Mouse (Mus musculus) layer of hippocampus, adult 2 months (tissue): Measurements from ENCODE around the gene Ces1a. TPM values are rescaled to one million over a fixed set of nuclear protein-coding genes. Genes with fewer than 3 reads are reported as not detected.
A peak's percentile ranks its signal among the peaks of the same experiment; 100 is the strongest.

ENCODE experiments used
- DNase-seq, 2 experiments: peaks; one replicate each; pipeline ENCODE4 v3.0.0; 2022; ENCODE audit warnings: low spot score in 2 of 2
- H3K27ac ChIP-seq: fragments of 200-600 bp; 2 replicates; pipeline ENCODE4 v1.8.1; 2022
- H3K4me3 ChIP-seq: fragments of 200-600 bp; 2 replicates; pipeline ENCODE4 v1.8.1; 2022; ENCODE audit warnings: mild to moderate bottlenecking
- CTCF ChIP-seq: fragments of 200-600 bp; conservative IDR thresholded peaks from 2 replicates; pipeline ENCODE4 v1.8.1; 2022; ENCODE audit warnings: antibody characterized with exemption, mild to moderate bottlenecking, moderate library complexity
- total RNA-seq, 2 experiments: library from RNA; stranded (reverse); gene quantifications; 2 replicates each; pipeline ENCODE4 v1.2.3; 2021

The Ces1a gene
- total RNA-seq, 2 experiments from 2014 or later: not detected

GRCm38 (mm10) chr8:93040776-93041567 lies 7.0 kb downstream of the Ces1a start:
- Histone ChIP-seq H3K27ac (no peak overlapping the region), H3K4me3 (no peak overlapping the region)
- no peak for DNase-seq
- TF ChIP-seq CTCF: no peak

- TF ChIP-seq CTCF: no peak
- peak in 1 of 2 experiments; percentile 26 for DNase-seq
- no peak overlapping the region for H3K4me3 ChIP-seq
Observed at GRCm38 (mm10) chr8:93040256-93040655, 7.7 kb downstream of the Ces1a start.

GRCm38 (mm10) chr8:93038831-93039230 lies 9.2 kb downstream of the Ces1a start:
- DNase-seq: no peak
- Histone ChIP-seq H3K4me3 (no peak overlapping the region), H3K27ac (no peak overlapping the region)
- TF ChIP-seq CTCF: no peak

More at GRCm38 (mm10) chr8:93040256-93040655, 7.7 kb downstream of the Ces1a start:
- no peak overlapping the region for H3K27ac ChIP-seq

GRCm38 (mm10) chr8:93030664-93031063 lies 17.3 kb downstream of the Ces1a start:
- H3K27ac ChIP-seq: no peak overlapping the region
- TF ChIP-seq CTCF: no peak
- DNase-seq: no peak
- no peak overlapping the region for H3K4me3 ChIP-seq

GRCm38 (mm10) chr8:93021738-93022137 lies 26.3 kb downstream of the Ces1a start:
- 0 out of 2 replicates have a peak, but pooled peaks have one; percentile 12 for TF ChIP-seq CTCF
- DNase-seq: no peak
- no peak overlapping the region for H3K27ac ChIP-seq
- H3K4me3 ChIP-seq: no peak overlapping the region

GRCm38 (mm10) chr8:93014300-93014699 lies 33.7 kb downstream of the Ces1a start:
- no peak for TF ChIP-seq CTCF
- Histone ChIP-seq H3K4me3 (no peak overlapping the region), H3K27ac (no peak overlapping the region)
- DNase-seq: no peak

- H3K4me3 ChIP-seq: no peak overlapping the region
- no peak for DNase-seq
- H3K27ac ChIP-seq: no peak overlapping the region
- TF ChIP-seq CTCF: peak; percentile 28; the same call in 1 of the 2 replicates
Observed at GRCm38 (mm10) chr8:93012226-93012625, 35.8 kb downstream of the Ces1a start.

- peak; percentile 78 to 91 for DNase-seq
- Histone ChIP-seq H3K4me3 (no peak overlapping the region), H3K27ac (no peak overlapping the region)
- TF ChIP-seq CTCF: peak; percentile 90
Observed at GRCm38 (mm10) chr8:93011439-93011838, 36.6 kb downstream of the Ces1a start.

GRCm38 (mm10) chr8:93010286-93010685 lies 37.7 kb downstream of the Ces1a start:
- peak; percentile 20 to 52 for DNase-seq
- H3K4me3 ChIP-seq: no peak overlapping the region
- H3K27ac ChIP-seq: no peak overlapping the region
- TF ChIP-seq CTCF: peak; percentile 84

GRCm38 (mm10) chr8:92998600-92998999 lies 49.4 kb downstream of the Ces1a start:
- Histone ChIP-seq H3K27ac (no peak overlapping the region), H3K4me3 (no peak overlapping the region)
- peak; percentile 88 for TF ChIP-seq CTCF
- DNase-seq: peak; percentile 26 to 78

GRCm38 (mm10) chr8:92996840-92997239 lies 51.2 kb downstream of the Ces1a start:
- TF ChIP-seq CTCF: peak; percentile 82
- Histone ChIP-seq H3K4me3 (no peak overlapping the region), H3K27ac (no peak overlapping the region)
- DNase-seq: peak; percentile 37 to 63

GRCm38 (mm10) chr8:92984376-92984775 lies 63.6 kb downstream of the Ces1a start:
- no peak overlapping the region for H3K4me3 ChIP-seq
- H3K27ac ChIP-seq: no peak overlapping the region
- no peak for TF ChIP-seq CTCF
- no peak for DNase-seq

GRCm38 (mm10) chr8:92982491-92982890 lies 65.5 kb downstream of the Ces1a start:
- no peak overlapping the region for H3K4me3 ChIP-seq
- no peak overlapping the region for H3K27ac ChIP-seq
- TF ChIP-seq CTCF: no peak
- no peak for DNase-seq

- no peak overlapping the region for H3K4me3 ChIP-seq
- no peak overlapping the region for H3K27ac ChIP-seq
- TF ChIP-seq CTCF: no peak
- DNase-seq: no peak
Observed at GRCm38 (mm10) chr8:92976656-92977055, 71.3 kb downstream of the Ces1a start.
